Mouse (Mus musculus) cerebellum, adult 2 months (tissue): ENCODE measurements around the gene Sertad1.

ENCODE experiments used
- CTCF ChIP-seq: fragments of 200-500 bp; IDR thresholded peaks from 2 replicates; pipeline ENCODE4 v1.5.1; 2011; ENCODE audit warnings: low read depth, mild to moderate bottlenecking, control low read depth, low read length, moderate library complexity, borderline replicate concordance; ENCODE audit not compliant: insufficient read depth
- POLR2A ChIP-seq: fragments of 200-500 bp; IDR thresholded peaks from 2 replicates; pipeline ENCODE4 v1.6.1; 2011; ENCODE audit warnings: low read length, control low read depth, borderline replicate concordance; ENCODE audit not compliant: insufficient read depth

DNA sequence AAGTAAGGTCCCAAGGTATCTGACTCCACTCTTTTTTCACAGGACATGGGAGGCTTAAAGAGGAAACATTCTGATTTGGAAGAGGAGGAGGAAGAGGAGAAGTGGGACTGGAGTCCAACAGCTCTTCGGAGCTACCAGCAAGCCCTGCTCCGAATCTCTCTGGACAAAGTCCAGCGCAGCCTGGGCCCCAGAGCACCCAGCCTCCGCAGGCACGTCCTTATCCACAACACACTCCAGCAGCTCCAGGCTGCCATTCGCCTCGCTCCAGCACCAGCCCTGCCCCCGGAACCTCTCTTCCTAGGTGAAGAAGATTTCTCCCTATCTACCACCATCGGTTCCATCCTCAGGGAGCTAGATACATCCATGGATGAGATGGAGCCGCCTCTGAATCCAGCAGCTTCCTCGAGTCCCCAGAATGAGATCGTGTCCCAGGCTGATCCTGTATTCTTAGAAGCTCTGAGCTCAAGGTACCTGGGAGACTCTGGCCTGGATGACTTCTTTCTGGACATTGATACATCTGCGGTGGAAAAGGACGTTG, 10.5 kb upstream of the Sertad1 start:
- TF ChIP-seq CTCF (no peak), POLR2A (no peak)
